Mouse (Mus musculus) left cerebral cortex, postnatal 10 days (tissue): ENCODE results near the gene Gja5. TPM values are rescaled to one million over a fixed set of nuclear protein-coding genes. Genes with fewer than 3 reads are reported as not detected.
"Not testable (repeated sequence)": the region's sequence is repeated elsewhere in the genome, so short reads cannot be mapped to it uniquely, and the experiment has no call there.

Experiments used
- DNase-seq, 2 experiments: peaks; one replicate each; pipeline ENCODE4 v3.0.0; 2021 to 2022; ENCODE audit warnings: low spot score in 2 of 2, mixed read lengths in 1 of 2; ENCODE audit errors: extremely low spot score in 1 of 2
- intact Hi-C: fragments of 180-260 bp; cut with DNase I; formaldehyde crosslinking; loops from one replicate; pipeline ENCODE4 v1.15.1; 2025
- total RNA-seq, 2 experiments: library from RNA; stranded (reverse); gene quantifications; 2 replicates each; pipeline ENCODE4 v1.2.3; 2021

Gja5 gene
- total RNA-seq, 2 experiments from 2014 or later, result 2.2 to 2.8 TPM

DNA sequence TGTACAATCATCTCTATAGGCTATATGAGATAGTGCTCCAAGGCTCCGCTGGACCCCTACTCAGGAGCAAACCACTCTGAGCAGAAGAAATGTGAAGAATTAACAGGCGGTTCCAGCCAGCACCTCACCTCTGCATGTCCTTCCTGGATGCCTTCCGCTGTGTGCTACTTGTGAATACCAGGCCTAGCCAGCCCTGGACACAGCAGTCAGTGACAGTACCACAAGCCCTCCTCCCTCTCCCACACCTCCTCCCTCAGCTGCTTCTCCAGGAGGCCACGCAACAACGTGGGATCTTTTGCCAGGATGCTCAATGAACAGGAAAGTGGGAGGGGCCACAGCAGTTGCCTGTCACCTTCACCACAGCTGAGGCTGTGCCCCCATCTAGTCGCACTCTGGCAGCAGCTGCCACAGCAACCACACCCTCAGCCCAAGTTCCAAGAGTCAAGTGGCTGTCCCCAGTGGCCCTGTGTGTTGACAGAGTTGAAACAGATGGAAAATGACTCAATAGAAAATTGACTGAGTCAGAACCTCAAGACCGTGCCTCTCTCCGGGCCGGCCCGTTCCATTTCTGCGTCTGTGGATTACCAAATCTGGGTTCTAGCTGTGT lies 171.4 kb downstream of the Gja5 start:
- not testable (repeated sequence) for DNase-seq
- intact Hi-C loops, result loop anchor here (1.0 kb wide), 1 partner anchor 140 kb away; no protein-coding TSS in a partner anchor

DNA sequence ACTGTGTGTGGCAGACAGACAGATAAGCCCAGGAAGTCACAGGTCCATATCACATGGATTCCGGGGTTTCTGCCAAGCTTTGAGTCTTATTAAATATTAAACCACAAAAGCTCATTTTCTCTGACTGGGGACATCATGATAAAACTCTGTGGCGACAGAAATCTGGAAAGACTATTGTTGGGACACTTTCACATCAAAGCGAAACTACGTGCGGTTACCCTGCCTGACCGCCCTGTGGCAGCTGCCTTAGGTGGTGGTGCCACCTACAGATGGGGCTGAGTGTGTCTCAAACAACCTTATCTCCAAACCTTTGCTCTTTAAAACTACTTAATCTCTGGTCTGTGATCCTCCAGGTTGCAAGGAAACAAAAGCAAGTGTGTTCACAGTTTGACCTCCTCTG lies 171.9 kb downstream of the Gja5 start:
- intact Hi-C loops, result loop anchor here (1.0 kb wide), 1 partner anchor 140 kb away; no protein-coding TSS in a partner anchor
- no peak for DNase-seq

DNA sequence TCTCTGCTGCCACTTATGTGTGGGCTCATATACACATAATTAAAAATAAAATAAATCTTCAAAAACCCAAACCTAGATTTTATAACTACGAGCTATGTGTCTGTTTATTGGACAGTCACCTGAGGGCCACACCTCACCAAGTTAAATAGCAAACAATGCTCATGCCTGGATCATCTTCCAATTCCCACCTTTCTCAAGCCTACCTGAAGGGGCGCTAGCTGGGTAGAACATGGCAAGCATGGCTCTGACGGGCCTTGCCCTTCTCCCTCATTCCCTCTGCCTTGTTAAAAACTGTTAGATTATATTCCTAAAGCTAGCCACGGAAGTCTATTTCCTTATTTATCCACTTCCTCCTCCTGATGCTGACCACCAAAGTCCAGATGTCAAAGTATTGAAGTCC lies 173.9 kb downstream of the Gja5 start:
- intact Hi-C loops, result no loop called here
- DNase-seq, result no peak

DNA sequence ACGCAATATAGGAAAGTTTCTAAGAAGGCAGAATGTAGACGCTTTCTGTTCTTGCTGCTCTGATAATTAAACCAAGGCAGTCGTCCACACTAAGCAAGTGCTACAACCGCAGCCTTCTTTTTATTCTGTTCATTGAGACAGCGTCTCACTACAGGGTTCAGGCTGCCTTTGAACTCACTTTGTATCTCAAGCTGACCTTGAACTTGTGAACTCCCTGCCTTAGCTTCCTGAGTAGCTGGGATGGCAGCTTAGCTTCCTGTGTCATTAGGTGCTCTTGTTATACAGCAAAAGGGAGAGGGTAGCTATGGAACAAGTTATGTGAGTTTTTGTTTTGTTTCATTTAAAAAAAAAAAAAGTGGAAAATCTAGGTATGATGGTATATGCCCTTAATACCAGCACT lies 177.7 kb downstream of the Gja5 start:
- intact Hi-C loops, result no loop called here
- DNase-seq, result no peak

GRCm38 (mm10) chr3:97087326-97087725 lies 182.8 kb downstream of the Gja5 start:
- no peak for DNase-seq
- intact Hi-C loops, result no loop called here

DNA sequence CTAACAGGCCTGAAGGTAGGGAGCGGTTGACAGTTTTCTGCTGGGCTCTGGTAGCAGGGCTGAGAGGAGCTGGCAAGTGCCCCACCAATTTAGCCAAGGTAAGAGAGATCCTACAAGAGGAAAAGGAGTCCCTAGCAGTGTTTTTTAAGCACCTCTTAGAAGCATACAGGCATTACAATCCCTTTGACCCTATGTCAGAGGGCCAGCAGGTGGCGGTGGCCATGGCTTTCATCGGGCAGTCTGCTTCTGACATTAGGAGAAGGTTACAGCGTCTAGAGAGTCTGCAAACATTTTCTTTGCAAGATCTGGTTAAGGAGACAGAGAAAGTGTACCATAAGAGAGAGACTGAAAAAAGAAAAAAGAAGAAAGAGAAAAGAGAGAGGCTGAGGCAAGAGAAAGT lies 183.8 kb downstream of the Gja5 start:
- DNase-seq, intact Hi-C loops: not testable (repeated sequence)

DNA sequence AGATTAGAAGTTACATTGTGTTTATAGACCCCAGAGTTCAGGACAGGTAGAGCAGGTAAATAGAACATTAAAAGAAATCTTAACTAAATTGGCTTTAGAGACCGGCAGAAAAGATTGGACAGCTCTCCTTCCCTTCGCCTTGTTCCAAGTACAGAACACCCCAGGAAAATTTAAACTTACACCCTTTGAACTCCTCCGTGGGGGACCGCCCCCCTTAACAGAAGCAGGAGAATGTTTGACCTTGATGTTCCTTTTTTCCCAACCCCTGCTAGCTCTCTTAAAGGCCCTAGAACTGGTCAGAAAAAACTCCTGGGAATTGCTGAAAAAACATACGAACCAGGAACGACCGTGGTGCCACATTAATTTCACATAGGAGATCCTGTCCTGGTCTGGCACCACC lies 187.5 kb downstream of the Gja5 start:
- intact Hi-C loops, DNase-seq: not testable (repeated sequence)

DNA sequence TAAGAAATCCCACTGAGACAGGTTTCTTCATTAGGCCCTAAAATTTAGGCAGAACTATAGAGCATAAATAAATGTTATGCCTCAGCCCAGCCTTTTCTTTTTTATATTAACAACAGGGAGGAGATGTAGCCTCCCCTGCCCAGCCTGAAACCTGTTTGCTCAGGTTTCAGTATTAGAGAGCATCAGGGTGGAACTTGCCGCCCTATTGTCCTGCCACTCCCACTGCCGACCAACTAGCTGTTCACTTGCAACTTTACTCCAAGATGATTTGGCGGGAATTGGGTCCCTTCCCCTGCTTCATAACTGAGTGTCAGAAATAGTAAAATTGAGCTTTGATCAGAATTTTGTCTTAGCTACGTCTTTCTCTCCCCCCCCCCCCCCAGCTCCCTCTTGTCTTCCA lies 192.2 kb downstream of the Gja5 start:
- intact Hi-C loops, result not testable (repeated sequence)

GRCm38 (mm10) chr3:97100784-97101641 lies 196.5 kb downstream of the Gja5 start:
- intact Hi-C loops, result no loop called here
- no peak for DNase-seq

More for the DNA sequence above, 192.2 kb downstream of the Gja5 start:
- not testable (repeated sequence) for DNase-seq

DNA sequence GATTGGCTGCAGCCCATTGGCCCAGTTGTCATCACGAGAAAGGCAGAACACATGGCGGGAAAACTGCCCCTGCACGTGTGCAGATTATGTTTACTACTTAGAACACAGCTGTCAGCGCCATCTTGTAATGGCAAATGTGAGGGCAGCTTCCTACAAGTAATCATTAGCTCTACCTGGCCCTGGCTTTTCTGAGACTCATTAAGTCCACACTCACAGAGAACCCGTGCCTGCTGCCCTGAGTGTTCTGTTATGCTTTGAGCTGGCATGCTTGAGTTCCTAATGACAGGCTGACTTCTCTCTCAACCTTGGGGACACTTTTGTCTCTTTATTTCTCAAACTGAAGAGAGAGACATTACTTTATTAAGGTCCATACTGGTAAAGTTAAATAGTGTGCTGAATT lies 199.5 kb downstream of the Gja5 start:
- intact Hi-C loops, DNase-seq: not testable (repeated sequence)

GRCm38 (mm10) chr3:97104696-97105430 lies 200.4 kb downstream of the Gja5 start:
- no peak for DNase-seq
- intact Hi-C loops, result no loop called here

DNA sequence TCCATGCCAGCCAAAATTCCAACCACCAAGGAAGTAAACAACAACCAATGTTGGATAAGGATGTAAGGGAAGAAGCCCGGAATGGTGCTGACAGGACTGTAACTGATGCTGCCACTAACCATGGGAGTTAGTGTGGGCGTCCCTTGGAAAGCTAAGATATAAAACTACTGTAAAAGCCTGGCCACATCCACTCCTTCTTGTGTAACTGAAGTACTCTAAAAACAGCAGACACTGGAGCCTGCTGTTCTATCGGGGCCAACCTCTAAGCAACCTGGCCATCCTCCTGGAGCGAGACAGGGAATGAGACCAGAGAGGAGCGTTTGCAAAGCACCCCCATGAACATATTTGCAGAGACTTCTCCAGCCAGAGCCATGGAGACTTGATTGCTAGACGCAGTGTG lies 213.0 kb downstream of the Gja5 start:
- no peak for DNase-seq
- intact Hi-C loops, result no loop called here

DNA sequence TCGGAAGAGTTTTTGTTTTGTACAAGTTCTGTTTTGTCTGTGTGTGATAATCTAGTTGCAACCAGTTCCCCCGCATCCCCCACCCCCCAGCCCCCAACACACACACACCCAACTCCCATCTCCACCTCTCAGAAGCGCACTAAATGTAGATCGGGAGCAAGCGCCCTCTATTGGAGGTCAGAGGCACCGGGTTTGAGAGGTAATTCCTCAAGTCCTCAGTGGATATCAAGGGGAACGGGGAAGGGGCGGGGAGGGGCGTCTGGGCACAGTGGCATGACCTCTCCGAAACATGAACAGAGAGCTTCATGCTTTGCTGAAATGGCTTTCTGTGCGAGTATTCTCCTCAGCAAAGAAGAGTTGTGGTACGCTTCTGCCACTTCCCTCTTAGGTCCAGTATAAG lies 213.8 kb downstream of the Gja5 start:
- intact Hi-C loops, result no loop called here
- no peak for DNase-seq

DNA sequence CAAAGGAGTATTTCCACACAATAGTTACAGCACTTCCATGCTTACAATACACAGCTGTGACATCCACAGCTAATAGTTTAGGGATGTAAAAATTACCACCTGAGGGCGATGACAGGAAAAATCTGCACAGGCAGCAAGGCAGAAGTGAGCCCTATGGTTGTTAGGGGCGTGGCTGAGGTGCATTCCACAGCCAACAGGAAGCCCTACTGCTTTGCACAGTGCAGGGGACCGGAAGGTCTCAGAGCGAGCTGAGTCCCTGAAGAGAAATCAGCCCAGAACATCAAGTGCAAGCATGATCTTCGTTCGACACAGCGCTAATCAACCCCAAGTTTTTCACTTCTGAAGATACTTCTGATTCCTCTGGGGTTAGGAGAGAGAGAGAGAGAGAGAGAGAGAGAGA lies 219.7 kb downstream of the Gja5 start:
- no peak for DNase-seq
- intact Hi-C loops, result no loop called here

Other genes with a start within 250 kb of the Gja5 start
- 1 to 10 TPM; 7.1 to 7.9 TPM for gene Ankrd35, start 234.6 kb upstream of the Gja5 start, total RNA-seq
- 10 to 100 TPM; 19.7 to 26.6 TPM for gene Pias3, start 208.3 kb upstream of the Gja5 start, total RNA-seq
- gene Nudt17, start 196.1 kb upstream of the Gja5 start, total RNA-seq, result 1 to 10 TPM; 4.7 to 5.8 TPM
- gene Polr3c, start 177.1 kb upstream of the Gja5 start, total RNA-seq, result 10 to 100 TPM; 27.5 to 28.1 TPM
- gene Rnf115, start 177.0 kb upstream of the Gja5 start, total RNA-seq, result 10 to 100 TPM; 64.1 to 67.2 TPM
- not detected for gene Pdzk1, start 75.4 kb upstream of the Gja5 start, total RNA-seq
- not detected for gene Cd160, start 75.3 kb upstream of the Gja5 start, total RNA-seq
- gene Gpr89, start 653 bp downstream of the Gja5 start, total RNA-seq, result 10 to 100 TPM; 43.8 to 45.9 TPM
- not detected for gene Gja8, start 21.3 kb downstream of the Gja5 start, total RNA-seq